Mouse (Mus musculus) ES-E14 (cell line): ENCODE measurements around the gene Trp53inp2. TPM values are rescaled to one million over a fixed set of nuclear protein-coding genes. Genes with fewer than 3 reads are reported as not detected.

Experiments
- DNase-seq: peaks from one replicate; pipeline ENCODE4 v3.0.0-alpha.2; 2013; ENCODE audit warnings: low read depth, low spot score
- H3K27ac ChIP-seq: 2 replicates; pipeline ENCODE4 v1.5.1; 2012; ENCODE audit warnings: low read depth, mild to moderate bottlenecking, low read length, moderate library complexity, mixed read lengths; ENCODE audit not compliant: poor library complexity, insufficient read depth, severe bottlenecking
- H3K36me3 ChIP-seq: 2 replicates; pipeline ENCODE4 v1.6.1; 2012; ENCODE audit warnings: mild to moderate bottlenecking, low read length, moderate library complexity, mixed read lengths; ENCODE audit not compliant: control insufficient read depth, poor library complexity, insufficient read depth, severe bottlenecking
- H3K4me1 ChIP-seq, 2 experiments: fragments of 150-350 bp in 1 of 2; sonication (generic) in 1 of 2; 2 replicates each; pipeline ENCODE4 v1.6.1; 2012; ENCODE audit warnings: low read length in 2 of 2, mild to moderate bottlenecking in 1 of 2, mixed read lengths in 1 of 2; ENCODE audit not compliant: control insufficient read depth in 2 of 2, insufficient read depth in 2 of 2, poor library complexity in 1 of 2
- H3K4me3 ChIP-seq, 2 experiments: fragments of 150-350 bp in 1 of 2; sonication (generic) in 1 of 2; 2 replicates each; pipeline ENCODE4 v1.5.1; 2012; ENCODE audit warnings: low read length in 2 of 2, low read depth in 1 of 2, mild to moderate bottlenecking in 1 of 2, mixed read lengths in 1 of 2; ENCODE audit not compliant: insufficient read depth in 1 of 2, poor library complexity in 1 of 2, severe bottlenecking in 1 of 2
- H3K9ac ChIP-seq: 2 replicates; pipeline ENCODE4 v1.6.1; 2012; ENCODE audit warnings: low read depth, mild to moderate bottlenecking, low read length, mixed read lengths; ENCODE audit not compliant: poor library complexity, insufficient read depth, severe bottlenecking
- H3K9me3 ChIP-seq: fragments of 150-350 bp; sonication (generic); 2 replicates; pipeline ENCODE4 v1.6.1; 2012; ENCODE audit warnings: low read depth, mild to moderate bottlenecking, low read length; ENCODE audit not compliant: control insufficient read depth, insufficient read depth
- CHD2 ChIP-seq: IDR thresholded peaks from 2 replicates; pipeline ENCODE4 v1.6.1; 2014; ENCODE audit warnings: mild to moderate bottlenecking, low read depth, low read length, inconsistent platforms
- HCFC1 ChIP-seq: IDR thresholded peaks from 2 replicates; pipeline ENCODE4 v1.6.1; 2012; ENCODE audit warnings: low read length, inconsistent platforms, borderline replicate concordance; ENCODE audit not compliant: insufficient read depth
- MAFK ChIP-seq: IDR thresholded peaks from 2 replicates; pipeline ENCODE4 v1.6.1; 2014; ENCODE audit warnings: mild to moderate bottlenecking, low read depth, low read length, inconsistent platforms; ENCODE audit not compliant: insufficient read depth
- ZC3H11A ChIP-seq: IDR thresholded peaks from 2 replicates; pipeline ENCODE4 v1.6.1; 2012; ENCODE audit warnings: low read depth, mild to moderate bottlenecking, inconsistent platforms, low read length, borderline replicate concordance
- ZNF384 ChIP-seq: IDR thresholded peaks from 2 replicates; pipeline ENCODE4 v1.6.1; 2012; ENCODE audit warnings: low read depth, low read length, inconsistent platforms
- in situ Hi-C, 2 experiments: fragments of 600-800 bp; cut with MboI; formaldehyde crosslinking; loops; one replicate each; pipeline ENCODE4 v1.15.1; 2025; ENCODE audit warnings: low sequenced_read_pairs in 2 of 2, inconsistent platforms in 1 of 2; ENCODE audit not compliant: unreplicated experiment in 2 of 2
- total RNA-seq: library from RNA; depleted of rRNA; stranded (reverse); fragments of 300-350 nt; gene quantifications from 2 replicates; pipeline ENCODE4 v1.2.3, GENCODE M21; 2012

Gene Trp53inp2
- total RNA-seq, 1 experiment, result 8.7 TPM

- in situ Hi-C loops, result no loop called here
- Histone ChIP-seq H3K4me3 (peak overlapping the region; percentile 93 to 95), H3K9ac (peak overlapping the region; percentile 84), H3K9me3 (no peaks in the 10 kb centered on the region), H3K4me1 (peaks cover 0 to 4% of the 10 kb centered on the region in 2 experiments; a peak in 2 of 4 replicates), H3K36me3 (no peaks in the 10 kb centered on the region), H3K27ac (peak overlapping the region; percentile 90; the same call in 1 of the 2 replicates)
- DNase-seq, result peak; percentile 90
- TF ChIP-seq HCFC1 (peak; percentile 64; the same call in 1 of the 2 replicates), ZNF384 (no peak)
These were observed 928 bp downstream of the Trp53inp2 start for GRCm38 (mm10) chr2:155381643-155382331.

GRCm38 (mm10) chr2:155382332-155382700 is 1.5 kb downstream of the Trp53inp2 start:
- TF ChIP-seq ZC3H11A (no peak), ZNF384 (no peak), MAFK (no peak), HCFC1 (no peak), CHD2 (no peak)
- no peak overlapping the region for H3K27ac ChIP-seq
- in situ Hi-C loops, result no loop called here

GRCm38 (mm10) chr2:155382791-155383438 is 2.1 kb downstream of the Trp53inp2 start:
- in situ Hi-C loops, result no loop called here
- no peak for TF ChIP-seq ZNF384
- TF ChIP-seq MAFK, result no peak
- no peak for TF ChIP-seq HCFC1
- no peak for TF ChIP-seq ZC3H11A
- TF ChIP-seq CHD2, result no peak
- no peaks in the 10 kb centered on the region for H3K9me3 ChIP-seq
- H3K36me3 ChIP-seq, result no peaks in the 10 kb centered on the region
- DNase-seq, result no peak
- no peak overlapping the region for H3K9ac ChIP-seq
- H3K4me3 ChIP-seq, result no peak overlapping the region; a peak in 1 of 4 replicates
- no peak overlapping the region for H3K27ac ChIP-seq
- H3K4me1 ChIP-seq, result peaks cover 0 to 6% of the 10 kb centered on the region in 2 experiments; a peak in 2 of 4 replicates

More at GRCm38 (mm10) chr2:155382332-155382700, 1.5 kb downstream of the Trp53inp2 start:
- Histone ChIP-seq H3K4me3 (peak overlapping the region; percentile 93 to 95), H3K4me1 (peaks cover 0 to 6% of the 10 kb centered on the region in 2 experiments; a peak in 2 of 4 replicates), H3K9me3 (no peaks in the 10 kb centered on the region), H3K9ac (peak overlapping the region; percentile 68), H3K36me3 (no peaks in the 10 kb centered on the region)
- DNase-seq, result no peak

- Histone ChIP-seq H3K9ac (no peak overlapping the region), H3K9me3 (no peaks in the 10 kb centered on the region), H3K27ac (no peak overlapping the region), H3K36me3 (peaks cover 4% of the 10 kb centered on the region; the same call in 1 of the 2 replicates), H3K4me1 (peaks cover 0 to 6% of the 10 kb centered on the region in 2 experiments; a peak in 2 of 4 replicates), H3K4me3 (no peak overlapping the region)
- TF ChIP-seq HCFC1 (peak; percentile 45; the same call in 1 of the 2 replicates), ZNF384 (0 out of 2 replicates have a peak, but pooled peaks have one; percentile 17), ZC3H11A (peak; percentile 63; the same call in 1 of the 2 replicates), CHD2 (no peak), MAFK (no peak)
- peak; percentile 84 for DNase-seq
- in situ Hi-C loops, result no loop called here
These were observed 4.2 kb downstream of the Trp53inp2 start for GRCm38 (mm10) chr2:155385090-155385489.
